Mouse (Mus musculus) right cerebral cortex, postnatal 10 days (tissue): ENCODE measurements around the gene Aim2.
A peak's percentile ranks its signal among the peaks of the same experiment; 100 is the strongest.

Experiments
- DNase-seq, 2 experiments: peaks; one replicate each; pipeline ENCODE4 v3.0.0; 2021; ENCODE audit warnings: low spot score in 2 of 2

Gene Aim2

GRCm38 (mm10) chr1:173345112-173345511 is 5.6 kb upstream of the Aim2 start:
- DNase-seq, result no peak

- no peak for DNase-seq
Observed at GRCm38 (mm10) chr1:173348527-173348926, 2.2 kb upstream of the Aim2 start.

GRCm38 (mm10) chr1:173349192-173349591 is 1.5 kb upstream of the Aim2 start:
- no peak for DNase-seq

- DNase-seq, result peak in 1 of 2 experiments; percentile 59
Observed at GRCm38 (mm10) chr1:173349946-173350345, 733 bp upstream of the Aim2 start.

- DNase-seq, result no peak
Observed at GRCm38 (mm10) chr1:173355107-173355846, 4.6 kb downstream of the Aim2 start.

- DNase-seq, result no peak
Observed at GRCm38 (mm10) chr1:173356699-173357098, 6.0 kb downstream of the Aim2 start.

GRCm38 (mm10) chr1:173357799-173358198 is 7.1 kb downstream of the Aim2 start:
- DNase-seq, result peak in 1 of 2 experiments; percentile 46

GRCm38 (mm10) chr1:173359590-173360290 is 9.1 kb downstream of the Aim2 start:
- DNase-seq, result no peak

- no peak for DNase-seq
Observed at GRCm38 (mm10) chr1:173361651-173362050, 11.0 kb downstream of the Aim2 start.

- no peak for DNase-seq
Observed at GRCm38 (mm10) chr1:173363436-173363835, 12.8 kb downstream of the Aim2 start.

GRCm38 (mm10) chr1:173364125-173364800 is 13.6 kb downstream of the Aim2 start:
- DNase-seq, result peak; percentile 55 to 67

- DNase-seq, result peak in 1 of 2 experiments; percentile 50
Observed at GRCm38 (mm10) chr1:173365970-173366409, 15.3 kb downstream of the Aim2 start.

- peak; percentile 63 to 72 for DNase-seq
Observed at GRCm38 (mm10) chr1:173366701-173367355, 16.1 kb downstream of the Aim2 start.

- DNase-seq, result peak; percentile 91 to 93
Observed at GRCm38 (mm10) chr1:173367356-173368046, 16.8 kb downstream of the Aim2 start, which contains the start of gene Cadm3. Gene Cadm3 (minus strand): TSS chr1:173367695.

GRCm38 (mm10) chr1:173369611-173370010 is 18.9 kb downstream of the Aim2 start:
- DNase-seq, result no peak

GRCm38 (mm10) chr1:173370456-173370855 is 19.8 kb downstream of the Aim2 start:
- no peak for DNase-seq

GRCm38 (mm10) chr1:173371586-173371985 is 20.9 kb downstream of the Aim2 start:
- DNase-seq, result no peak

- DNase-seq, result no peak
Observed at GRCm38 (mm10) chr1:173374020-173374419, 23.3 kb downstream of the Aim2 start.

GRCm38 (mm10) chr1:173377380-173378112 is 26.9 kb downstream of the Aim2 start:
- peak; percentile 87 to 88 for DNase-seq

GRCm38 (mm10) chr1:173381436-173381835 is 30.8 kb downstream of the Aim2 start:
- no peak for DNase-seq

GRCm38 (mm10) chr1:173389431-173389830 is 38.8 kb downstream of the Aim2 start:
- no peak for DNase-seq
